Mouse (Mus musculus) hindlimb bud, embryonic 11.5 days (tissue): ENCODE data around the gene Ccdc124.
"Not testable (repeated sequence)": the region's sequence is repeated elsewhere in the genome, so short reads cannot be mapped to it uniquely, and the experiment has no call there.

ENCODE experiments used
- DNase-seq: peaks from one replicate; pipeline ENCODE4 v3.0.0-alpha.2; 2012; ENCODE audit warnings: low read depth, low spot score; ENCODE audit errors: extremely low spot score

Ccdc124 gene

GRCm38 (mm10) chr8:70895571-70896259, 22.0 kb upstream of the Ccdc124 start:
- not testable (repeated sequence) for DNase-seq

DNA sequence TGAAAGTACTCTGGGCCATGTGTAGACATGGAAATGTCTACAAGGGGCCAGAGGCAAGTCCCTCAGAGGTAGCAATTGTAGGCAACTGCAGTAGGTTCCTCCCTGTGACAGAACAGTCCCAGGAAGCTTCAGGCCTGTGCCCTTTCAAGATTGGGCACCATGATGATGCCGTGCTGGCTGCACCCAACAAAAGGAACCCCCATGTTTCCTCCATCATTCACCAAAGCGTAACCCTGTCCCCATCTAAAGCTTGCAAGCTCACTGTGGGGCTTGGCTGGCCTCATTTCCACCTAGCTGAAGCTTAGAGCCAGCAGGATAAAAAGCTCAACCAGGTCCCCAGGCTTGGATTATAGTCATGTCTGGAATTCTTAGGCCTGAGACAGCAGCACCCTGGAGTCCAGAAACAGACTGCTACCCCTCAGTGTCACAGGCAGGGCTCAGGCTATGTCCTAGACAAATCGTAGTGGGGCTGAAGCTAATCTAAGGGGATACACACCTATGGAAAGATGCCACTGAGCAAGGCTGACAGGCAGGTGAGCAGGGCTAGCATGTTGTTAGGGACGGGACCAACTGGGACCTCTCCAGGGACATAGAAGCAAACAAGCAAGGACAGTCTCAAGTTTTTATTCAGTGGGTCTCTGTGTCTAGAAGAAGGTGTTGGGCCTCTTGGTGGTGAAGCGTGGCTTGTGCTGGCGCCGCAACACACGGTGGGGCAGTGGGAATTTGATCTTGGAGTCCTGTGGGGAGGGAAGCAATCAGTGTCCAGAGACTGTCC, 21.2 kb upstream of the Ccdc124 start:
- DNase-seq = no peak

DNA sequence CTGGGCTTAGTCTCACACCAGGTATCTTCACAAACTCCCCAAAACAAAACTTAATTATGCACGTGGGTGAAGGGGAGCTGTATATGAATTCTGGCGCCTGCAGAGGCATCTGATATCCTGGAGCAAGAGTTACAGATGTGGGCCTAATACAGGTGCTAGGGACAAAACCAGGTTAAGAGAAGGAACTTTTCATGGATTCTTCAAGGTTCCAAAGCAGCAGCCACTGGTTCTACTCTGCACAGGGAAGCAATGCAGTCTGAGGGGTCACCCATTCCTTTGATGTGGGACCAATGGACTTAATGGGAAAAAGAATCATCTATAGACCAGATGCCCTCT, 20.6 kb upstream of the Ccdc124 start:
- no peak for DNase-seq

DNA sequence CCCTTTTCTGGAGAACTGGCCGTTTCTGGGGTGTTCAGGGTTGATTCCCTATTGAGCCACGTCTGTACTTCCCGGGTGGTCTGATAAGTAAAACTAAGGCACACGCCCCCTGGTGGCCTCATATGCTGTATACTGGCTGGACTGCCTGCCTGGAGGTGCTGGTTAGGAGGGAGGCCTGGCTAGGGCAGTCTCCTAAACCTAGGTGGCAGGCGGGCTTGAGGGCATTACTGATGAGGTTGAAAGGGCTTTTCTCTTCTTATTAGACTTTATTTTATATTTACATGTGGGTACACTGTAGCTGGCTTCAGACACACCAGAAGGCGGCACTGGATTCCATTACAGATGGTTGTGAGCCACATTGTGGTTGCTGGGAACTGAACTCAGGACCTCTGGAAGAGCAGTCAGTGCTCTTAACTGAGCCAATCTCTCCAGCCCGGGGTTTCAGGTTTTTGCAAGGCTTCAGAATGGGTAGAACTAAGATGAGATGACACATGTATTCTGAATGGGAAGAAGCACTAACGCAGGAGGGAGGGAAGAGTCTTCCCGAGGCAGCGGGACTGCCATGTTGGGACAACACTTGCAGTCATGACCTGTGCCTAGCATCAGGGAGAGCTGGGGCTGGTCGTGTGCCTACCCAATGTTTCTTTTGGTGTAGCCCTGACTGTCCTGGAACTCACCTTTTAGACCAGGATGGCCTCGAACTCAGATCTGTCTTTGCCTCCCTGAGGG, 20.1 kb upstream of the Ccdc124 start:
- DNase-seq = no peak

- no peak for DNase-seq
Measured at GRCm38 (mm10) chr8:70892896-70893655, 19.3 kb upstream of the Ccdc124 start.

DNA sequence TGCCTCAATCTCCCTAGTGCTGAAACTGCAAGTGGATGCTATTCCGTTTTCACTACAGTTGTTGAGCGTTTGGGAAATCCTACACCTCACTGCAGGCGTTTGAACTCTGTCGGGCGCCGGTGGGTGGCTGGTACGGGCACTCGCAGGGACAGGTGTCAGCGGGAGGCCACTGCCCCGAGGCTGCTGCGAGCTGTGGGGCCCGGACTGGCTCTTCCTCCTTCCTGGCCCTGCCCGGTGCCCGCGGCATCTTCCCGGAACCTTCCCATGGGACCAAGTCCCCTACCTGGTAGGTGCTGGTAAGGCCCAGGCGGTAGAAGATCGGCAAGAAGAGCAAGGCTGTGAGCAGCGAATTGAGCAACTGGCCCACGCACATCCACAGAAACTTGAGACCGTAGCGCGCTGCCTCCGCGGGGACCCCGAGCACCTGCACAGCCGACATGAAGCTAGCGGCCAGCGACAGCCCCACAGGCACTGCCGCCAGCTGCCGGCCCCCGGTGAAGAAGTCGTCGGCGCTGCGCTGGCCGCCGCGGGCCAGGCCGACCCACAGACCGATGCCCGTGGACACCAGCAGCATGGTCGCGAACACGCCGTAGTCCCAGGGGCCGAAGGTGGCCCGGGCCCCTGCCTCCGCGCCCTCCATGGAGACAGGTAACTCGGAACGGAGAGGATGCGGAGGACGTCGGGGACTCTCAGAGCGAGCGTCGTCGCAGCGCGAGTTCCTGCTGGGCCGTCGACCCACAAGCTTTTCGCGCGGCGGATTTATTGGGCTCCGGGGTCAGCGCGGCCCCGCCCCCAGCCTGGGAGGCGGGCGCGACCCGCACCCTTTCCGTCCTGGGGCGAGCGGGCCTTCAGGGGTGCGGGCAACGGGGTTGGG, 18.5 kb upstream of the Ccdc124 start, which contains the start of gene Slc5a5:
Slc5a5 (minus strand) TSS at position 736 of the 874 bp plus-strand sequence.
- DNase-seq = no peak

DNA sequence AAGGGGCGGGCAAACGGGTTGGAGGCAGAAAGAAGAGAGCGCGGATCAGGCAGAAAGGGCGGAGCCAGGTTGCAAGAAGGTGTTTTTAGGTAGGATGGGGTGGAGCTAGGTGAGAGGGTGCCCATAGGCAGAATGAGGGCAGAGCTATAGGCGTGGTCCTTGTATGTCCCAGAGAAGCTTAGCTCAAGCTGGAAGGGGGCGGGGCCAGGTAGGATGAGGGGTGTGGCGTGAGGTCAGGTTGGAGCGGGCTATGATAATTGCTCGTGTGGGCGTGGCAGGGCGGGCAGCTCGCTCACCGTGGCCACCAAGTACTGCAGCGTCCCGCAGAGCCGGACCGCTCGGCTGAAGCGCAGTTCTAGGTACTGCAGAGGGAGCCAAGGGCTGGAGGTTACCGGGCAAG, 17.6 kb upstream of the Ccdc124 start:
- no peak for DNase-seq

- DNase-seq = no peak
Measured at GRCm38 (mm10) chr8:70890656-70891055, 16.9 kb upstream of the Ccdc124 start.

- DNase-seq = no peak
Measured at GRCm38 (mm10) chr8:70887669-70888068, 13.9 kb upstream of the Ccdc124 start.

DNA sequence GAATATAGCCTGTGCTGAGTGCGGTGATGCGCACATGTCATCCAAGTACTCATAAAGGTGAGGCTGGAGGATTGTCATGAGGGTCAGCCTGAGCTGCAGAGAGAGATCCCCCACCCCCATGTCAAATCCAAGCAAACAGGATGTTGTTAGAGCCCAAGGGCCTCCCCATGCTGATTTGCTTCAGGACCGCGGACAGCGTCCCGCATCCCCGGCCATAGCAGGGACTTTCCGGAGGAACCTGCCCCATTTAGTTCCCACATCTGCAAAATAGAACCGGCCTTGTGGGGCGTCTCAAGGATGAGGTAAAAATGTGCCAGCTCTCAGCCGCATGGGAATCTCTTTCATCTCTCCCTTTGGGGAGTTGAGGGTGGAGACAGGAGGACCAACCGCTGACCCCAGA, 11.9 kb upstream of the Ccdc124 start:
- no peak for DNase-seq

- no peak for DNase-seq
Measured at GRCm38 (mm10) chr8:70884683-70885082, 10.9 kb upstream of the Ccdc124 start.

GRCm38 (mm10) chr8:70884186-70884585, 10.5 kb upstream of the Ccdc124 start:
- no peak for DNase-seq

GRCm38 (mm10) chr8:70880546-70880945, 6.8 kb upstream of the Ccdc124 start:
- no peak for DNase-seq

GRCm38 (mm10) chr8:70880126-70880525, 6.4 kb upstream of the Ccdc124 start:
- DNase-seq = no peak

DNA sequence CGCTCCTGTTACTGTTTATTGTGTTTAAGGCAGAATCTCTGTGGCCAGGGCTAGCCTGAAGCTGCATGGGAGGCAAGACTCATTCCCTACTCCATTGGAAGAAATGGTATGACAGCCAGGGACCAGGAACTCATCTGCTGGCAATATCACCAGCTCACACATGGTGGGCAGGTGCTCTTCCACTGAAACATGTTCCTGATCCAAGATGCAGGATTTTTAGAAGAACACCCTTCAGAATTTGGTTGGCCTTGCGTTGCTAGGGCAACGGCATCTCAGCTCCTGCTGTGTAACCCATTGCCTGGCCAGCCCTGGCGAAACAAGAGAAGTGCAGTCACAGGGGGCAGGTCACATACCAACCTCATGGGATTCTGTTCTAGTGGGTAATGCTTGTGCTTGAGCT, 5.8 kb upstream of the Ccdc124 start:
- no peak for DNase-seq

- DNase-seq = no peak
Measured at GRCm38 (mm10) chr8:70878178-70878577, 4.4 kb upstream of the Ccdc124 start.

- no peak for DNase-seq
Measured at GRCm38 (mm10) chr8:70876382-70876781, 2.6 kb upstream of the Ccdc124 start.

GRCm38 (mm10) chr8:70874441-70874840, 706 bp upstream of the Ccdc124 start:
- no peak for DNase-seq

GRCm38 (mm10) chr8:70872643-70873363, 932 bp downstream of the Ccdc124 start:
- DNase-seq = no peak
